Comparison of ENCODE assay signal across 27 mouse cellular contexts in the genomic region with DNA sequence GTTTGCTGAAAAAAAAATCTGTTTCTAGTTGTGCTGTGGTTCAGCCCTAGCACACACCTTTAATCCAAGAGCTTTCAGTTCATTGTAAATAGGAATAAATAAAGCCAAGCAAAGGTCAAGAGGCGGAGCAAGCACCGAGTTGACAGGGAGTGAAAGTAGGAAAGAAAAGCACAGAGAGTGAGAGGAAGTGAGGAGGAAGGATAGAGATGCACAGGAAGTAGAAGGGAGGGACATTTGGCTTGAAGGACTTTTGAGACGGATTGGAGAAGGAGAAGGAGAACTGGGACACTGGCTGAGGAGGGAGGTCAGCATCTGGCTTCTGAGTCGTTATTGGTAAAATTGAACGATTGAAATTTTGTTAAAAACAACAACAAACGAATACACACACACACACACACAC.
"Had no signal": no experiment of that assay in that cellular context is flagged by ENCODE, and none has a peak within 500 bp of the region (broad histone marks: within the 10 kb centered on the region; RNA-seq: fewer than 3 reads in every experiment).

No protein-coding gene starts in this region.

- H3K9me3 ChIP-seq: heart, embryonic 10.5 days; heart, embryonic 12.5 days; hindbrain, embryonic 10.5 days; hindbrain, embryonic 13.5 days; hindbrain, embryonic 15.5 days; kidney, embryonic 15.5 days; limb, embryonic 12.5 days; liver, embryonic 13.5 days; liver, embryonic 15.5 days had no signal

- DNase-seq: gastrocnemius, adult 2 months; gastrocnemius, postnatal 10 days; gastrocnemius, postnatal 25 days; heart, postnatal 10 days; heart, postnatal 4 days; kidney, adult 11 months; kidney, adult 2 months; kidney, adult 9 months; kidney, postnatal 14 days; kidney, postnatal 36 days; layer of hippocampus, adult 9-11 months; layer of hippocampus, postnatal 36 days; left cerebral cortex, postnatal 4 days; liver, embryonic 13.5 days; liver, postnatal 0 days had no signal

- H3K9ac ChIP-seq: heart, embryonic 12.5 days; hindbrain, embryonic 13.5 days; hindbrain, embryonic 15.5 days; kidney, embryonic 15.5 days; limb, embryonic 12.5 days; liver, embryonic 13.5 days; liver, embryonic 15.5 days; liver, postnatal 0 days had no signal

- H3K27me3 ChIP-seq: heart, embryonic 12.5 days; hindbrain, embryonic 13.5 days; hindbrain, embryonic 15.5 days; kidney, embryonic 15.5 days; limb, embryonic 12.5 days; liver, embryonic 13.5 days; liver, embryonic 15.5 days had no signal

- H3K27ac ChIP-seq: gastrocnemius, adult 2 months; heart, embryonic 10.5 days; hindbrain, embryonic 10.5 days; hindbrain, embryonic 13.5 days; hindbrain, embryonic 15.5 days; hindbrain, postnatal 0 days; kidney, embryonic 15.5 days; kidney, postnatal 0 days; limb, embryonic 12.5 days; liver, embryonic 13.5 days; liver, embryonic 15.5 days had no signal

- ATAC-seq: hindbrain, postnatal 0 days; intestine, embryonic 16.5 days; liver, postnatal 0 days had no signal

- H3K4me1 ChIP-seq: heart, embryonic 10.5 days; heart, embryonic 12.5 days; kidney, embryonic 15.5 days; limb, embryonic 12.5 days; liver, embryonic 13.5 days; liver, embryonic 15.5 days had no signal

- H3K4me3 ChIP-seq: gastrocnemius, adult 2 months; heart, embryonic 10.5 days; heart, embryonic 12.5 days; hindbrain, embryonic 10.5 days; hindbrain, embryonic 13.5 days; kidney, embryonic 15.5 days; limb, embryonic 12.5 days; liver, embryonic 13.5 days; liver, embryonic 15.5 days had no signal

- H3K4me2 ChIP-seq: heart, embryonic 12.5 days; kidney, embryonic 15.5 days; limb, embryonic 12.5 days; liver, embryonic 11.5 days; liver, embryonic 13.5 days; liver, embryonic 15.5 days had no signal

- H3K36me3 ChIP-seq: heart, embryonic 10.5 days; heart, embryonic 12.5 days; hindbrain, embryonic 10.5 days; hindbrain, embryonic 13.5 days; hindbrain, embryonic 15.5 days; kidney, embryonic 15.5 days; limb, embryonic 12.5 days; liver, embryonic 13.5 days; liver, embryonic 15.5 days had no signal
